Mouse (Mus musculus) neural tube, embryonic 13.5 days (tissue): ENCODE data around the gene Dmbt1. TPM values are rescaled to one million over a fixed set of nuclear protein-coding genes. Genes with fewer than 3 reads are reported as not detected.

Experiments
- ATAC-seq: fragments of 200-750 bp; cut with Nextera tagmentation; 2 replicates; pipeline ENCODE4 v1.8.0; 2017; ENCODE audit warnings: low read depth, mild to moderate bottlenecking, moderate TSS enrichment, moderate library complexity
- H3K27ac ChIP-seq: fragments of 300-500 bp; sonication (generic); replicated peaks from 2 replicates; pipeline ENCODE4 v1.5.1; 2015; ENCODE audit warnings: moderate library complexity, mild to moderate bottlenecking, inconsistent platforms
- H3K27me3 ChIP-seq: fragments of 300-500 bp; sonication (generic); 2 replicates; pipeline ENCODE4 v1.6.1; 2015; ENCODE audit warnings: mild to moderate bottlenecking, inconsistent platforms
- H3K36me3 ChIP-seq: fragments of 300-500 bp; sonication (generic); 2 replicates; pipeline ENCODE4 v1.6.1; 2015; ENCODE audit warnings: mild to moderate bottlenecking, inconsistent platforms
- H3K4me1 ChIP-seq: fragments of 300-500 bp; sonication (generic); replicated peaks from 2 replicates; pipeline ENCODE4 v1.6.1; 2015; ENCODE audit warnings: inconsistent platforms
- H3K4me2 ChIP-seq: fragments of 300-500 bp; sonication (generic); 2 replicates; pipeline ENCODE4 v1.6.1; 2015; ENCODE audit warnings: inconsistent platforms, mild to moderate bottlenecking, moderate library complexity
- H3K4me3 ChIP-seq: fragments of 300-500 bp; sonication (generic); 2 replicates; pipeline ENCODE4 v1.5.1; 2015; ENCODE audit warnings: mild to moderate bottlenecking, inconsistent platforms
- H3K9ac ChIP-seq: fragments of 300-500 bp; sonication (generic); 2 replicates; pipeline ENCODE4 v1.6.1; 2015; ENCODE audit warnings: moderate library complexity, mild to moderate bottlenecking, inconsistent platforms
- H3K9me3 ChIP-seq: fragments of 300-500 bp; sonication (generic); 2 replicates; pipeline ENCODE4 v1.6.1; 2016; ENCODE audit warnings: inconsistent platforms
- WGBS: fragments of 180-500 bp; shearing (Covaris S2); methylation state at CpG from one replicate; pipeline ENCODE4 v1.1.7; 2015; 5-methylcytosine and 5-hydroxymethylcytosine counted together
- polyA plus RNA-seq: library from polyadenylated mRNA; unstranded; fragments of >200 nt; fragmentation: Nextera tagmentation; extraction: Ambion mirVana; gene quantifications from 2 replicates; pipeline ENCODE4 v1.2.1, GENCODE M21; 2015

Gene Dmbt1
- polyA plus RNA-seq = not detected in 2 replicates

- Histone ChIP-seq H3K9me3 (no peaks in the 10 kb centered on the region), H3K27ac (no peak within 1 kb of the TSS), H3K36me3 (no peaks in the 10 kb centered on the region), H3K4me3 (no peak within 1 kb of the TSS), H3K4me1 (no peaks in the 10 kb centered on the region), H3K9ac (no peak within 1 kb of the TSS), H3K4me2 (no peak within 1 kb of the TSS), H3K27me3 (no peaks in the 10 kb centered on the region)
- 77% methylated on average over 5 of the region's 5 CpGs for WGBS
- no peak for ATAC-seq
These were observed at the start of gene Dmbt1 for GRCm38 (mm10) chr7:131031755-131032154. Dmbt1 (plus strand) TSS chr7:131032053.

GRCm38 (mm10) chr7:130982371-130982770 is 49.5 kb upstream of the Dmbt1 start:
- H3K9me3 ChIP-seq = no peaks in the 10 kb centered on the region
- no peaks in the 10 kb centered on the region for H3K27me3 ChIP-seq
- no peaks in the 10 kb centered on the region for H3K36me3 ChIP-seq
- ATAC-seq = no peak
- 44% methylated on average over 4 of the region's 4 CpGs for WGBS
- no peak overlapping the region for H3K4me3 ChIP-seq
- no peak overlapping the region for H3K27ac ChIP-seq
- H3K4me1 ChIP-seq = peaks cover 13% of the 10 kb centered on the region
- no peak overlapping the region for H3K4me2 ChIP-seq
- H3K9ac ChIP-seq = no peak overlapping the region

- no peak overlapping the region for H3K27ac ChIP-seq
- H3K4me1 ChIP-seq = peaks cover 8% of the 10 kb centered on the region
- H3K9ac ChIP-seq = no peak overlapping the region
- 74% methylated on average over 3 of the region's 3 CpGs for WGBS
- no peaks in the 10 kb centered on the region for H3K9me3 ChIP-seq
- H3K27me3 ChIP-seq = no peaks in the 10 kb centered on the region
- H3K4me3 ChIP-seq = no peak overlapping the region
- ATAC-seq = no peak
- no peaks in the 10 kb centered on the region for H3K36me3 ChIP-seq
- no peak overlapping the region for H3K4me2 ChIP-seq
These were observed 49.0 kb upstream of the Dmbt1 start for GRCm38 (mm10) chr7:130982881-130983280.

GRCm38 (mm10) chr7:130984294-130984693 is 47.6 kb upstream of the Dmbt1 start:
- Histone ChIP-seq H3K27me3 (no peaks in the 10 kb centered on the region), H3K4me1 (peaks cover 4% of the 10 kb centered on the region), H3K9me3 (no peaks in the 10 kb centered on the region), H3K4me3 (no peak overlapping the region), H3K4me2 (no peak overlapping the region), H3K9ac (no peak overlapping the region), H3K27ac (no peak overlapping the region), H3K36me3 (no peaks in the 10 kb centered on the region)
- ATAC-seq = no peak
- 81% methylated on average over 7 of the region's 7 CpGs for WGBS

GRCm38 (mm10) chr7:130985193-130985592 is 46.7 kb upstream of the Dmbt1 start:
- Histone ChIP-seq H3K9ac (no peak overlapping the region), H3K9me3 (no peaks in the 10 kb centered on the region), H3K36me3 (no peaks in the 10 kb centered on the region), H3K4me1 (peaks cover 4% of the 10 kb centered on the region), H3K4me3 (no peak overlapping the region), H3K27ac (no peak overlapping the region), H3K4me2 (no peak overlapping the region), H3K27me3 (no peaks in the 10 kb centered on the region)
- no peak for ATAC-seq
- 87% methylated on average over 12 of the region's 12 CpGs for WGBS

GRCm38 (mm10) chr7:130985716-130986115 is 46.1 kb upstream of the Dmbt1 start:
- H3K9me3 ChIP-seq = no peaks in the 10 kb centered on the region
- no peaks in the 10 kb centered on the region for H3K27me3 ChIP-seq
- WGBS = 77% methylated on average over 3 of the region's 3 CpGs

GRCm38 (mm10) chr7:130988146-130988545 is 43.7 kb upstream of the Dmbt1 start:
- no peak overlapping the region for H3K27ac ChIP-seq
- H3K36me3 ChIP-seq = no peaks in the 10 kb centered on the region
- no peak overlapping the region for H3K9ac ChIP-seq
- no peak for ATAC-seq
- no peak overlapping the region for H3K4me2 ChIP-seq
- H3K27me3 ChIP-seq = no peaks in the 10 kb centered on the region
- 71% methylated on average over 5 of the region's 5 CpGs for WGBS
- peaks cover 4% of the 10 kb centered on the region; the same call in 1 of the 2 replicates for H3K4me1 ChIP-seq
- no peak overlapping the region for H3K4me3 ChIP-seq
- H3K9me3 ChIP-seq = no peaks in the 10 kb centered on the region

More at GRCm38 (mm10) chr7:130985716-130986115, 46.1 kb upstream of the Dmbt1 start:
- Histone ChIP-seq H3K9ac (no peak overlapping the region), H3K4me2 (no peak overlapping the region), H3K27ac (no peak overlapping the region), H3K4me3 (no peak overlapping the region), H3K4me1 (peaks cover 4% of the 10 kb centered on the region), H3K36me3 (no peaks in the 10 kb centered on the region)
- ATAC-seq = no peak

GRCm38 (mm10) chr7:130989371-130989770 is 42.5 kb upstream of the Dmbt1 start:
- ATAC-seq = no peak
- H3K36me3 ChIP-seq = no peaks in the 10 kb centered on the region
- no peaks in the 10 kb centered on the region for H3K27me3 ChIP-seq
- H3K4me3 ChIP-seq = no peak overlapping the region
- no peaks in the 10 kb centered on the region for H3K9me3 ChIP-seq
- H3K27ac ChIP-seq = no peak overlapping the region
- no peak overlapping the region for H3K4me2 ChIP-seq
- no peak overlapping the region for H3K9ac ChIP-seq
- WGBS = 41% methylated on average over 3 of the region's 3 CpGs
- no peaks in the 10 kb centered on the region for H3K4me1 ChIP-seq

- Histone ChIP-seq H3K4me1 (no peaks in the 10 kb centered on the region), H3K4me2 (no peak overlapping the region), H3K27me3 (no peaks in the 10 kb centered on the region), H3K9ac (no peak overlapping the region), H3K9me3 (no peaks in the 10 kb centered on the region), H3K4me3 (no peak overlapping the region), H3K36me3 (no peaks in the 10 kb centered on the region), H3K27ac (no peak overlapping the region)
- ATAC-seq = no peak
- WGBS = 87% methylated on average over 13 of the region's 13 CpGs
These were observed 40.6 kb upstream of the Dmbt1 start for GRCm38 (mm10) chr7:130991174-130991789.

GRCm38 (mm10) chr7:130993907-130994306 is 37.9 kb upstream of the Dmbt1 start:
- H3K27ac ChIP-seq = no peak overlapping the region
- H3K9ac ChIP-seq = no peak overlapping the region
- H3K36me3 ChIP-seq = no peaks in the 10 kb centered on the region
- no peak for ATAC-seq
- no peak overlapping the region for H3K4me3 ChIP-seq
- WGBS = 52% methylated on average over 8 of the region's 8 CpGs
- H3K9me3 ChIP-seq = no peaks in the 10 kb centered on the region
- H3K4me2 ChIP-seq = no peak overlapping the region
- H3K4me1 ChIP-seq = no peaks in the 10 kb centered on the region
- H3K27me3 ChIP-seq = no peaks in the 10 kb centered on the region

- Histone ChIP-seq H3K36me3 (no peaks in the 10 kb centered on the region), H3K4me3 (no peak overlapping the region), H3K9ac (no peak overlapping the region), H3K4me2 (no peak overlapping the region), H3K4me1 (no peaks in the 10 kb centered on the region), H3K27me3 (no peaks in the 10 kb centered on the region), H3K9me3 (peaks cover 14% of the 10 kb centered on the region), H3K27ac (no peak overlapping the region)
- no peak for ATAC-seq
- 89% methylated on average over 12 of the region's 12 CpGs for WGBS
These were observed 29.7 kb upstream of the Dmbt1 start for GRCm38 (mm10) chr7:131001976-131002726.

- H3K4me2 ChIP-seq = no peak overlapping the region
- ATAC-seq = no peak
- no peak overlapping the region for H3K4me3 ChIP-seq
These were observed 27.8 kb upstream of the Dmbt1 start for GRCm38 (mm10) chr7:131004071-131004470.

More at GRCm38 (mm10) chr7:131004071-131004470, 27.8 kb upstream of the Dmbt1 start:
- no peak overlapping the region for H3K27ac ChIP-seq
- peaks cover 17% of the 10 kb centered on the region for H3K9me3 ChIP-seq
- H3K9ac ChIP-seq = no peak overlapping the region
- 86% methylated on average over 5 of the region's 5 CpGs for WGBS
- H3K4me1 ChIP-seq = no peaks in the 10 kb centered on the region
- H3K36me3 ChIP-seq = no peaks in the 10 kb centered on the region
- H3K27me3 ChIP-seq = no peaks in the 10 kb centered on the region
